Mouse (Mus musculus) megakaryocyte, embryonic 14.5 days (primary cell): Measurements from ENCODE around the gene Kbtbd8. TPM values are rescaled to one million over a fixed set of nuclear protein-coding genes. Genes with fewer than 3 reads are reported as not detected.

ENCODE experiments used
- H3K27me3 ChIP-seq: replicated peaks from 2 replicates; pipeline ENCODE3; 2012; ENCODE audit warnings: inconsistent platforms
- H3K36me3 ChIP-seq: replicated peaks from 2 replicates; pipeline ENCODE3; 2012; ENCODE audit warnings: low read length, inconsistent platforms, mixed read lengths
- H3K4me1 ChIP-seq: 2 replicates; pipeline ENCODE4 v1.6.1; 2012; ENCODE audit warnings: inconsistent platforms
- H3K4me3 ChIP-seq: replicated peaks from 2 replicates; pipeline ENCODE3; 2012; ENCODE audit warnings: moderate library complexity, mild to moderate bottlenecking, inconsistent platforms
- H3K9me3 ChIP-seq: 2 replicates; pipeline ENCODE4 v1.6.1; 2012; ENCODE audit warnings: inconsistent platforms
- FLI1 ChIP-seq: IDR thresholded peaks from 2 replicates; pipeline ENCODE4 v1.6.1; 2012; ENCODE audit warnings: low read length, inconsistent platforms, mixed read lengths
- GATA1 ChIP-seq: IDR thresholded peaks from 3 replicates; pipeline ENCODE4 v1.6.1; 2012; ENCODE audit warnings: mixed read lengths, low read length, inconsistent platforms, borderline replicate concordance
- polyA plus RNA-seq: library from polyadenylated mRNA; stranded (reverse); fragments of >175 nt; gene quantifications from 2 replicates; pipeline ENCODE4 v1.2.3, GENCODE M21; 2012; ENCODE audit warnings: low replicate concordance; ENCODE audit not compliant: insufficient read depth

The Kbtbd8 gene
- polyA plus RNA-seq, 1 experiment: not detected

- Histone ChIP-seq H3K4me3 (no peak overlapping the region), H3K27me3 (no peaks in the 10 kb centered on the region), H3K4me1 (no peaks in the 10 kb centered on the region), H3K9me3 (no peaks in the 10 kb centered on the region), H3K36me3 (no peaks in the 10 kb centered on the region)
- TF ChIP-seq GATA1 (no peak), FLI1 (no peak)
Observed at GRCm38 (mm10) chr6:95167668-95168227, 50.7 kb downstream of the Kbtbd8 start.

- Histone ChIP-seq H3K4me3 (peak overlapping the region; percentile 75), H3K9me3 (no peaks in the 10 kb centered on the region), H3K36me3 (no peaks in the 10 kb centered on the region), H3K27me3 (no peaks in the 10 kb centered on the region), H3K4me1 (no peaks in the 10 kb centered on the region)
- TF ChIP-seq GATA1 (no peak), FLI1 (no peak)
Observed at GRCm38 (mm10) chr6:95169411-95169810, 52.4 kb downstream of the Kbtbd8 start.

GRCm38 (mm10) chr6:95174311-95175143 lies 57.5 kb downstream of the Kbtbd8 start:
- no peak for TF ChIP-seq GATA1
- no peak for TF ChIP-seq FLI1
- no peaks in the 10 kb centered on the region for H3K27me3 ChIP-seq
- no peaks in the 10 kb centered on the region for H3K36me3 ChIP-seq
- H3K4me3 ChIP-seq: no peak overlapping the region
- no peaks in the 10 kb centered on the region for H3K9me3 ChIP-seq
- no peaks in the 10 kb centered on the region for H3K4me1 ChIP-seq

Other genes starting within 250 kb of the Kbtbd8 start
- gene Gm10234, start 204.9 kb downstream of the Kbtbd8 start, polyA plus RNA-seq: not detected in 2 replicates